Mouse (Mus musculus) heart, postnatal 0 days (tissue): Measurements from ENCODE around the gene Pard3. TPM values are rescaled to one million over a fixed set of nuclear protein-coding genes. Genes with fewer than 3 reads are reported as not detected.
A peak's percentile ranks its signal among the peaks of the same experiment; 100 is the strongest.

Experiments
- ATAC-seq: fragments of 200-750 bp; cut with Nextera tagmentation; 2 replicates; pipeline ENCODE4 v1.8.0; 2017; ENCODE audit warnings: low read depth, moderate number of reproducible peaks, moderate library complexity; ENCODE audit not compliant: insufficient read depth
- DNase-seq: peaks from one replicate; pipeline ENCODE4 v3.0.0-alpha.2; 2016; ENCODE audit warnings: low spot score
- H3K27ac ChIP-seq: fragments of 300-500 bp; sonication (generic); 2 replicates; pipeline ENCODE4 v1.5.1; 2014; ENCODE audit warnings: low read depth, mild to moderate bottlenecking
- H3K27me3 ChIP-seq: fragments of 300-500 bp; sonication (generic); 2 replicates; pipeline ENCODE4 v1.6.1; 2014; ENCODE audit warnings: low read length, mixed read lengths; ENCODE audit not compliant: control insufficient read depth, insufficient read depth
- H3K36me3 ChIP-seq: fragments of 300-500 bp; sonication (generic); replicated peaks from 2 replicates; pipeline ENCODE4 v1.6.1; 2014; ENCODE audit warnings: low read length, mixed read lengths; ENCODE audit not compliant: control insufficient read depth, insufficient read depth
- H3K4me1 ChIP-seq: fragments of 300-500 bp; sonication (generic); 2 replicates; pipeline ENCODE4 v1.6.1; 2014; ENCODE audit warnings: antibody characterized with exemption; ENCODE audit not compliant: control insufficient read depth, insufficient read depth
- H3K4me2 ChIP-seq: fragments of 300-500 bp; sonication (generic); 2 replicates; pipeline ENCODE4 v1.6.1; 2014; ENCODE audit warnings: low read depth, mild to moderate bottlenecking, low read length, moderate library complexity
- H3K4me3 ChIP-seq: fragments of 300-500 bp; sonication (generic); 2 replicates; pipeline ENCODE4 v1.5.1; 2014; ENCODE audit warnings: low read depth, low read length
- H3K9ac ChIP-seq: fragments of 300-500 bp; sonication (generic); replicated peaks from 2 replicates; pipeline ENCODE4 v1.6.1; 2014; ENCODE audit warnings: low read depth, low read length, mixed read lengths
- H3K9me3 ChIP-seq: fragments of 300-500 bp; sonication (generic); replicated peaks from 2 replicates; pipeline ENCODE4 v1.6.1; 2016; ENCODE audit warnings: low read length; ENCODE audit not compliant: control insufficient read depth
- CTCF ChIP-seq: IDR thresholded peaks from 2 replicates; pipeline ENCODE4 v1.5.1; 2016; ENCODE audit warnings: antibody characterized with exemption, control low read depth, low read depth
- EP300 ChIP-seq: IDR thresholded peaks from 2 replicates; pipeline ENCODE4 v1.6.1; 2016; ENCODE audit warnings: antibody characterized with exemption, low read depth
- WGBS: fragments of 180-500 bp; shearing (Covaris S2); extraction: QIAGEN DNeasy Blood & Tissue Kit; methylation state at CpG from one replicate; pipeline ENCODE4 v1.1.7; 2014; 5-methylcytosine and 5-hydroxymethylcytosine counted together
- polyA plus RNA-seq: library from polyadenylated mRNA; unstranded; fragments of >200 nt; fragmentation: Nextera tagmentation; extraction: Ambion mirVana; gene quantifications from 2 replicates; pipeline ENCODE4 v1.2.1, GENCODE M21; 2015
- total RNA-seq: library from RNA; depleted of rRNA; stranded (reverse); fragments of >200 nt; gene quantifications from 2 replicates; pipeline ENCODE4 v1.2.3, GENCODE M21; 2014; ENCODE audit warnings: low replicate concordance

The Pard3 gene
- total and polyA plus RNA-seq, 2 experiments from 2014 or later = 9.2 to 13.8 TPM

GRCm38 (mm10) chr8:127087434-127087833 lies 23.7 kb downstream of the Pard3 start:
- Histone ChIP-seq H3K27ac (no peak overlapping the region), H3K27me3 (no peaks in the 10 kb centered on the region), H3K9ac (no peak overlapping the region), H3K9me3 (no peaks in the 10 kb centered on the region), H3K4me3 (no peak overlapping the region), H3K36me3 (no peaks in the 10 kb centered on the region), H3K4me1 (peaks cover 21% of the 10 kb centered on the region), H3K4me2 (no peak overlapping the region)
- DNase-seq = no peak
- TF ChIP-seq CTCF = no peak
- 75% methylated on average over 1 of the region's 1 CpGs for WGBS
- ATAC-seq = no peak

- H3K4me3 ChIP-seq = no peak overlapping the region
- DNase-seq (no peak), ATAC-seq (no peak)
- H3K4me2 ChIP-seq = no peak overlapping the region
- H3K9me3 ChIP-seq = no peaks in the 10 kb centered on the region
- no peaks in the 10 kb centered on the region for H3K27me3 ChIP-seq
- H3K4me1 ChIP-seq = peaks cover 27% of the 10 kb centered on the region
- TF ChIP-seq EP300 (no peak), CTCF (no peak)
- H3K27ac ChIP-seq = no peak overlapping the region
- 33% methylated on average over 9 of the region's 9 CpGs for WGBS
- no peaks in the 10 kb centered on the region for H3K36me3 ChIP-seq
- H3K9ac ChIP-seq = no peak overlapping the region
Measured at GRCm38 (mm10) chr8:127088372-127088771, 24.7 kb downstream of the Pard3 start.

- Histone ChIP-seq H3K27me3 (no peaks in the 10 kb centered on the region), H3K4me2 (no peak overlapping the region), H3K27ac (no peak overlapping the region), H3K36me3 (no peaks in the 10 kb centered on the region), H3K4me3 (no peak overlapping the region), H3K9ac (no peak overlapping the region), H3K4me1 (peaks cover 27% of the 10 kb centered on the region), H3K9me3 (no peaks in the 10 kb centered on the region)
- TF ChIP-seq EP300 (no peak), CTCF (no peak)
- DNase-seq = peak; percentile 34
- no peak for ATAC-seq
- 37% methylated on average over 8 of the region's 8 CpGs for WGBS
Measured at GRCm38 (mm10) chr8:127089021-127089420, 25.3 kb downstream of the Pard3 start.

GRCm38 (mm10) chr8:127090435-127090834 lies 26.7 kb downstream of the Pard3 start:
- Histone ChIP-seq H3K27me3 (no peaks in the 10 kb centered on the region), H3K9me3 (no peaks in the 10 kb centered on the region), H3K9ac (no peak overlapping the region), H3K4me1 (peaks cover 27% of the 10 kb centered on the region), H3K36me3 (no peaks in the 10 kb centered on the region), H3K4me3 (no peak overlapping the region), H3K27ac (no peak overlapping the region), H3K4me2 (no peak overlapping the region)
- WGBS = 82% methylated on average over 4 of the region's 4 CpGs
- no peak for DNase-seq
- ATAC-seq = no peak
- TF ChIP-seq EP300 = no peak
- no peak for TF ChIP-seq CTCF

GRCm38 (mm10) chr8:127091936-127092335 lies 28.2 kb downstream of the Pard3 start:
- peaks cover 27% of the 10 kb centered on the region for H3K4me1 ChIP-seq

GRCm38 (mm10) chr8:127092383-127093112 lies 28.9 kb downstream of the Pard3 start:
- Histone ChIP-seq H3K9me3 (no peaks in the 10 kb centered on the region), H3K4me2 (peak overlapping the region; percentile 29), H3K4me3 (no peak overlapping the region), H3K27me3 (no peaks in the 10 kb centered on the region), H3K27ac (no peak overlapping the region), H3K36me3 (no peaks in the 10 kb centered on the region), H3K4me1 (peaks cover 27% of the 10 kb centered on the region), H3K9ac (no peak overlapping the region)
- ATAC-seq = peak; percentile 47
- peak; percentile 59 for DNase-seq
- TF ChIP-seq EP300 = no peak
- TF ChIP-seq CTCF = no peak
- 15% methylated on average over 10 of the region's 10 CpGs for WGBS

More at GRCm38 (mm10) chr8:127091936-127092335, 28.2 kb downstream of the Pard3 start:
- Histone ChIP-seq H3K27ac (no peak overlapping the region), H3K27me3 (no peaks in the 10 kb centered on the region), H3K4me3 (no peak overlapping the region), H3K4me2 (no peak overlapping the region), H3K36me3 (no peaks in the 10 kb centered on the region), H3K9me3 (no peaks in the 10 kb centered on the region), H3K9ac (no peak overlapping the region)
- ATAC-seq (no peak), DNase-seq (no peak)
- WGBS = 83% methylated on average over 3 of the region's 3 CpGs
- TF ChIP-seq EP300 = no peak
- no peak for TF ChIP-seq CTCF
